Mouse (Mus musculus): ENCODE data around the gene Sergef. TPM values are rescaled to one million over a fixed set of nuclear protein-coding genes. Genes with fewer than 3 reads are reported as not detected.
"Not testable (repeated sequence)": the region's sequence is repeated elsewhere in the genome, so short reads cannot be mapped to it uniquely, and the experiment has no call there.

Gene Sergef
- 4.6 TPM in 1 of 2 replicates, not detected in the other for total RNA-seq (2015; ENCODE audit: low replicate concordance)
- total RNA-seq (2017; ENCODE audit: low replicate concordance) = 0.23 and 0.26 TPM in 2 replicates

- peak; percentile 98 for ATAC-seq (replicated peaks; ENCODE audit: low FRiP score, poor library complexity, severe bottlenecking)
Measured at GRCm38 (mm10) chr7:46639692-46640031, at the start of gene Sergef. Sergef (minus strand) TSS chr7:46639807.

- ATAC-seq (replicated peaks; ENCODE audit: low FRiP score, poor library complexity, severe bottlenecking) = no peak
Measured at GRCm38 (mm10) chr7:46686827-46687226, 47.2 kb upstream of the Sergef start.

GRCm38 (mm10) chr7:46680732-46681131 lies 41.1 kb upstream of the Sergef start:
- ATAC-seq (replicated peaks; ENCODE audit: low FRiP score, poor library complexity, severe bottlenecking) = no peak

GRCm38 (mm10) chr7:46679044-46679443 lies 39.4 kb upstream of the Sergef start:
- not testable (repeated sequence) for ATAC-seq (replicated peaks; ENCODE audit: low FRiP score, poor library complexity, severe bottlenecking)

GRCm38 (mm10) chr7:46678417-46678816 lies 38.8 kb upstream of the Sergef start:
- ATAC-seq (replicated peaks; ENCODE audit: low FRiP score, poor library complexity, severe bottlenecking) = no peak

- ATAC-seq (replicated peaks; ENCODE audit: low FRiP score, poor library complexity, severe bottlenecking) = no peak
Measured at GRCm38 (mm10) chr7:46676808-46677360, 37.3 kb upstream of the Sergef start.

- no peak for ATAC-seq (replicated peaks; ENCODE audit: low FRiP score, poor library complexity, severe bottlenecking)
Measured at GRCm38 (mm10) chr7:46675886-46676285, 36.3 kb upstream of the Sergef start.

GRCm38 (mm10) chr7:46675061-46675460 lies 35.5 kb upstream of the Sergef start:
- no peak for ATAC-seq (replicated peaks; ENCODE audit: low FRiP score, poor library complexity, severe bottlenecking)

- no peak for ATAC-seq (replicated peaks; ENCODE audit: low FRiP score, poor library complexity, severe bottlenecking)
Measured at GRCm38 (mm10) chr7:46672160-46672672, 32.6 kb upstream of the Sergef start, which contains the start of gene Tph1. Tph1 (minus strand) TSS chr7:46672537.

- ATAC-seq (replicated peaks; ENCODE audit: low FRiP score, poor library complexity, severe bottlenecking) = no peak
Measured at GRCm38 (mm10) chr7:46667256-46667655, 27.6 kb upstream of the Sergef start.

- no peak for ATAC-seq (replicated peaks; ENCODE audit: low FRiP score, poor library complexity, severe bottlenecking)
Measured at GRCm38 (mm10) chr7:46665236-46665635, 25.6 kb upstream of the Sergef start.

- ATAC-seq (replicated peaks; ENCODE audit: low FRiP score, poor library complexity, severe bottlenecking) = no peak
Measured at GRCm38 (mm10) chr7:46661591-46662090, 22.0 kb upstream of the Sergef start.

GRCm38 (mm10) chr7:46652279-46652678 lies 12.7 kb upstream of the Sergef start:
- no peak for ATAC-seq (replicated peaks; ENCODE audit: low FRiP score, poor library complexity, severe bottlenecking)

GRCm38 (mm10) chr7:46650231-46650630 lies 10.6 kb upstream of the Sergef start:
- ATAC-seq (replicated peaks; ENCODE audit: low FRiP score, poor library complexity, severe bottlenecking) = not testable (repeated sequence)

GRCm38 (mm10) chr7:46648431-46649140 lies 9.0 kb upstream of the Sergef start:
- no peak for ATAC-seq (replicated peaks; ENCODE audit: low FRiP score, poor library complexity, severe bottlenecking)

- ATAC-seq (replicated peaks; ENCODE audit: low FRiP score, poor library complexity, severe bottlenecking) = no peak
Measured at GRCm38 (mm10) chr7:46643172-46643571, 3.6 kb upstream of the Sergef start.

- no peak for ATAC-seq (replicated peaks; ENCODE audit: low FRiP score, poor library complexity, severe bottlenecking)
Measured at GRCm38 (mm10) chr7:46640062-46640461, 455 bp upstream of the Sergef start.

GRCm38 (mm10) chr7:46638889-46639691 lies 517 bp downstream of the Sergef start:
- ATAC-seq (replicated peaks; ENCODE audit: low FRiP score, poor library complexity, severe bottlenecking) = no peak

- ATAC-seq (replicated peaks; ENCODE audit: low FRiP score, poor library complexity, severe bottlenecking) = no peak
Measured at GRCm38 (mm10) chr7:46628375-46628975, 11.1 kb downstream of the Sergef start.

- ATAC-seq (replicated peaks; ENCODE audit: low FRiP score, poor library complexity, severe bottlenecking) = no peak
Measured at GRCm38 (mm10) chr7:46623979-46624378, 15.6 kb downstream of the Sergef start.
